Mouse (Mus musculus) right cerebral cortex, postnatal 10 days (tissue): ENCODE measurements around the gene Parp4.
A peak's percentile ranks its signal among the peaks of the same experiment; 100 is the strongest.

Experiments used
- DNase-seq, 2 experiments: peaks; one replicate each; pipeline ENCODE4 v3.0.0; 2021; ENCODE audit warnings: low spot score in 2 of 2

Parp4 gene

GRCm38 (mm10) chr14:56575416-56575815 is at the start of gene Parp4, which contains the start of gene Cenpj:
Parp4 (plus strand) TSS chr14:56575619.
Cenpj (minus strand) TSS chr14:56575425.
- DNase-seq, result peak; percentile 46 to 47

GRCm38 (mm10) chr14:56530788-56531187 is 44.6 kb upstream of the Parp4 start:
- DNase-seq, result no peak

- DNase-seq, result no peak
Measured at GRCm38 (mm10) chr14:56544946-56545345, 30.5 kb upstream of the Parp4 start.

- DNase-seq, result no peak
Measured at GRCm38 (mm10) chr14:56545491-56545890, 29.9 kb upstream of the Parp4 start.

- no peak for DNase-seq
Measured at GRCm38 (mm10) chr14:56550960-56551359, 24.5 kb upstream of the Parp4 start.

GRCm38 (mm10) chr14:56552924-56553323 is 22.5 kb upstream of the Parp4 start:
- no peak for DNase-seq

- DNase-seq, result no peak
Measured at GRCm38 (mm10) chr14:56553331-56553730, 22.1 kb upstream of the Parp4 start.

- DNase-seq, result no peak
Measured at GRCm38 (mm10) chr14:56554716-56555115, 20.7 kb upstream of the Parp4 start.

GRCm38 (mm10) chr14:56559134-56559533 is 16.3 kb upstream of the Parp4 start:
- no peak for DNase-seq

- DNase-seq, result no peak
Measured at GRCm38 (mm10) chr14:56567476-56567875, 7.9 kb upstream of the Parp4 start.

- DNase-seq, result no peak
Measured at GRCm38 (mm10) chr14:56569041-56569440, 6.4 kb upstream of the Parp4 start.

GRCm38 (mm10) chr14:56571310-56572093 is 3.9 kb upstream of the Parp4 start:
- peak; percentile 97 to 98 for DNase-seq

- DNase-seq, result no peak
Measured at GRCm38 (mm10) chr14:56572546-56572945, 2.9 kb upstream of the Parp4 start.

GRCm38 (mm10) chr14:56575969-56576901 is 816 bp downstream of the Parp4 start:
- DNase-seq, result no peak

GRCm38 (mm10) chr14:56579011-56579410 is 3.6 kb downstream of the Parp4 start:
- no peak for DNase-seq

- DNase-seq, result no peak
Measured at GRCm38 (mm10) chr14:56581117-56581516, 5.7 kb downstream of the Parp4 start.

GRCm38 (mm10) chr14:56582294-56582693 is 6.9 kb downstream of the Parp4 start:
- DNase-seq, result no peak

- no peak for DNase-seq
Measured at GRCm38 (mm10) chr14:56592191-56592590, 16.8 kb downstream of the Parp4 start.

GRCm38 (mm10) chr14:56594811-56595210 is 19.4 kb downstream of the Parp4 start:
- no peak for DNase-seq

GRCm38 (mm10) chr14:56598759-56599158 is 23.3 kb downstream of the Parp4 start:
- DNase-seq, result peak in 1 of 2 experiments; percentile 34

GRCm38 (mm10) chr14:56602069-56602468 is 26.6 kb downstream of the Parp4 start:
- DNase-seq, result peak; percentile 32 to 36

- DNase-seq, result no peak
Measured at GRCm38 (mm10) chr14:56604438-56604837, 29.0 kb downstream of the Parp4 start.

- DNase-seq, result no peak
Measured at GRCm38 (mm10) chr14:56605136-56605535, 29.7 kb downstream of the Parp4 start.
